In genomic region chr11:55423756-55424155, GRCm38 (mm10) we compare ENCODE assay signal across 7 mouse cellular contexts. TPM values are rescaled to one million over a fixed set of nuclear protein-coding genes. Genes with fewer than 3 reads are reported as not detected.
DNase-seq lines count a peak whose midpoint lies in the region; ATAC-seq lines count a peak whose summit lies in the region.

No protein-coding gene starts in this region.

- no peaks in the 10 kb centered on the region for H3K9me3 ChIP-seq in limb, embryonic 15.5 days

- no peak overlapping the region for H3K9ac ChIP-seq in limb, embryonic 15.5 days

- H3K4me2 ChIP-seq in limb, embryonic 15.5 days, result no peak overlapping the region

- H3K4me3 ChIP-seq in limb, embryonic 15.5 days, result no peak overlapping the region

- DNase-seq in right cerebral cortex, postnatal 10 days (ENCODE audit: low spot score in 2 of 2), result peak; percentile 36 to 41
- no peak for DNase-seq in right cerebral cortex, adult 2 months (ENCODE audit: low spot score in 2 of 2)
- peak; percentile 44 to 47 for DNase-seq in cerebellum, adult 18-20 months
- peak; percentile 59 for DNase-seq in forelimb bud, embryonic 11.5 days (ENCODE audit: low read depth, low spot score)
- DNase-seq in testis, postnatal 10 days (ENCODE audit: low spot score), result peak; percentile 72
- DNase-seq in urinary bladder, postnatal 25 days (ENCODE audit: low spot score), result no peak

- peak overlapping the region; percentile 89 for H3K27ac ChIP-seq in limb, embryonic 15.5 days

- peaks cover 49% of the 10 kb centered on the region for H3K4me1 ChIP-seq in limb, embryonic 15.5 days

- H3K36me3 ChIP-seq in limb, embryonic 15.5 days, result no peaks in the 10 kb centered on the region

- H3K27me3 ChIP-seq in limb, embryonic 15.5 days, result no peaks in the 10 kb centered on the region

- WGBS in limb, embryonic 15.5 days, result 19% methylated on average over 4 of the region's 4 CpGs

- no peak for ATAC-seq in limb, embryonic 15.5 days (ENCODE audit: insufficient number of reproducible peaks, low FRiP score, low TSS enrichment, low read depth)

RNA-seq across cellular contexts. Expression of gene Sparc, which starts 0.8 kb away (rescaled TPM):
- polyA plus RNA-seq in limb, embryonic 15.5 days (2015; fragmentation: Nextera tagmentation; extraction: Ambion mirVana), result 3,190 and 4,050 TPM in 2 replicates

RNA-seq across cellular contexts. Expression of gene Atox1, which starts 37.3 kb away (rescaled TPM):
- 448 and 491 TPM in 2 replicates for polyA plus RNA-seq in limb, embryonic 15.5 days (2015; fragmentation: Nextera tagmentation; extraction: Ambion mirVana)

RNA-seq across cellular contexts. Expression of gene G3bp1, which starts 45.7 kb away (rescaled TPM):
- 153 and 158 TPM in 2 replicates for polyA plus RNA-seq in limb, embryonic 15.5 days (2015; fragmentation: Nextera tagmentation; extraction: Ambion mirVana)

Comparison
In these comparisons a context has a peak if more than half of its experiments do, and no peak if none do; other contexts are left out.
1. DNase-seq: peak in right cerebral cortex, postnatal 10 days (2 of 2), cerebellum, adult 18-20 months (2 of 2), forelimb bud, embryonic 11.5 days (single experiment) and testis, postnatal 10 days (single experiment); none in right cerebral cortex, adult 2 months (0 of 2) and urinary bladder, postnatal 25 days (single experiment).